Mouse (Mus musculus): Measurements from ENCODE around the gene Ifitm1. TPM values are rescaled to one million over a fixed set of nuclear protein-coding genes. Genes with fewer than 3 reads are reported as not detected.
A peak's percentile ranks its signal among the peaks of the same experiment; 100 is the strongest.
"Not testable (repeated sequence)": the region's sequence is repeated elsewhere in the genome, so short reads cannot be mapped to it uniquely, and the experiment has no call there.

Ifitm1 gene
- polyA plus RNA-seq, 1 experiment from 2014 or later: 163 TPM

- TF ChIP-seq CTCF (IDR thresholded peaks at IDR 0.05; ENCODE audit: low read depth): no peak
- WGBS: 52% methylated on average over 7 of the region's 7 CpGs
These were observed 3.9 kb downstream of the Ifitm1 start for GRCm38 (mm10) chr7:140970931-140971330.

GRCm38 (mm10) chr7:140971479-140972171, 4.6 kb downstream of the Ifitm1 start:
- no peaks in the 10 kb centered on the region for H3K27me3 ChIP-seq (ENCODE audit: insufficient read depth, low read length)
- H3K9me3 ChIP-seq (replicated peaks; ENCODE audit: low read length): no peaks in the 10 kb centered on the region
- H3K4me3 ChIP-seq (replicated peaks; ENCODE audit: low read depth, low read length): no peak overlapping the region
- TF ChIP-seq CTCF (IDR thresholded peaks at IDR 0.05; ENCODE audit: low read depth): no peak
- no peak overlapping the region for H3K9ac ChIP-seq (ENCODE audit: low read depth, low read length)
- peaks cover 14% of the 10 kb centered on the region for H3K4me1 ChIP-seq (replicated peaks; ENCODE audit: insufficient read depth, low read length)
- WGBS: 60% methylated on average over 8 of the region's 8 CpGs
- DNase-seq (ENCODE audit: low spot score): peak; percentile 83
- ATAC-seq (replicated peaks; ENCODE audit: low FRiP score, low read depth): peak; percentile 31
- H3K36me3 ChIP-seq (ENCODE audit: insufficient read depth, low read length): no peaks in the 10 kb centered on the region
- H3K27ac ChIP-seq: peak overlapping the region; percentile 78
- no peak overlapping the region for H3K4me2 ChIP-seq (ENCODE audit: low read length)

More at GRCm38 (mm10) chr7:140970931-140971330, 3.9 kb downstream of the Ifitm1 start:
- Histone ChIP-seq H3K36me3 (ENCODE audit: insufficient read depth, low read length) (no peaks in the 10 kb centered on the region), H3K27ac (peak overlapping the region; percentile 78; the same call in 1 of the 2 replicates), H3K9ac (ENCODE audit: low read depth, low read length) (no peak overlapping the region), H3K4me1 (replicated peaks; ENCODE audit: insufficient read depth, low read length) (peaks cover 14% of the 10 kb centered on the region), H3K27me3 (ENCODE audit: insufficient read depth, low read length) (no peaks in the 10 kb centered on the region), H3K9me3 (replicated peaks; ENCODE audit: low read length) (no peaks in the 10 kb centered on the region), H3K4me3 (replicated peaks; ENCODE audit: low read depth, low read length) (no peak overlapping the region), H3K4me2 (ENCODE audit: low read length) (no peak overlapping the region)
- DNase-seq (ENCODE audit: low spot score) (no peak), ATAC-seq (replicated peaks; ENCODE audit: low FRiP score, low read depth) (no peak)

GRCm38 (mm10) chr7:140973396-140974165, 6.6 kb downstream of the Ifitm1 start:
- Histone ChIP-seq H3K4me3 (replicated peaks; ENCODE audit: low read depth, low read length) (no peak overlapping the region), H3K36me3 (ENCODE audit: insufficient read depth, low read length) (no peaks in the 10 kb centered on the region), H3K9ac (ENCODE audit: low read depth, low read length) (no peak overlapping the region), H3K4me2 (ENCODE audit: low read length) (no peak overlapping the region), H3K9me3 (replicated peaks; ENCODE audit: low read length) (no peaks in the 10 kb centered on the region), H3K27ac (peak overlapping the region; percentile 68), H3K27me3 (ENCODE audit: insufficient read depth, low read length) (no peaks in the 10 kb centered on the region), H3K4me1 (replicated peaks; ENCODE audit: insufficient read depth, low read length) (peaks cover 12% of the 10 kb centered on the region)
- ATAC-seq (replicated peaks; ENCODE audit: low FRiP score, low read depth): no peak
- DNase-seq (ENCODE audit: low spot score): peak; percentile 81
- 35% methylated on average over 14 of the region's 14 CpGs for WGBS
- no peak for TF ChIP-seq CTCF (IDR thresholded peaks at IDR 0.05; ENCODE audit: low read depth)

DNA sequence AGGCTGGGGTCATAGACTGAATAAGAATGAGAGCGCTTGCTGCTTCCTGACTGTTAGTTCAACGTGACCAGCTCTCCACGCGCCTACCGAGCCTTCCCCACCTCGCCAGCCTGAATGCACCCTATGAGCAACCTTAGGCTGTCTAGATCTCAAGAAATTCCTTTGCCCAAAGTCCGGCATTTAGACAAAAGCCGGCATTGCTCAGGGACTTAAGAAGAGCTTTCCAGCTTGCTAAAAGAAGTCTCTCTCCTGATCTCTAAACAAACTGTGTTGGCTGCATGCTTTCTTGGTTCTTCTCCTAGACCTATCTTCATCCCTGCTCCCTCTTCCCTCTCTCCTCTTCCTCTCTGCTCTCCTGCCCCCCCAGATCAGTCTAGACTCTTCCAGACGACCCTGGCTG, 7.9 kb downstream of the Ifitm1 start:
- TF ChIP-seq CTCF (IDR thresholded peaks at IDR 0.05; ENCODE audit: low read depth): no peak
- Histone ChIP-seq H3K4me2 (ENCODE audit: low read length) (no peak overlapping the region), H3K9me3 (replicated peaks; ENCODE audit: low read length) (no peaks in the 10 kb centered on the region), H3K4me1 (replicated peaks; ENCODE audit: insufficient read depth, low read length) (peaks cover 12% of the 10 kb centered on the region), H3K9ac (ENCODE audit: low read depth, low read length) (no peak overlapping the region), H3K27me3 (ENCODE audit: insufficient read depth, low read length) (no peaks in the 10 kb centered on the region), H3K27ac (no peak overlapping the region; the same call in 1 of the 2 replicates), H3K36me3 (ENCODE audit: insufficient read depth, low read length) (no peaks in the 10 kb centered on the region), H3K4me3 (replicated peaks; ENCODE audit: low read depth, low read length) (no peak overlapping the region)
- no peak for DNase-seq (ENCODE audit: low spot score)
- ATAC-seq (replicated peaks; ENCODE audit: low FRiP score, low read depth): no peak
- WGBS: 26% methylated on average over 9 of the region's 9 CpGs

- no peak overlapping the region for H3K4me2 ChIP-seq (ENCODE audit: low read length)
- no peak overlapping the region for H3K9ac ChIP-seq (ENCODE audit: low read depth, low read length)
- no peaks in the 10 kb centered on the region for H3K27me3 ChIP-seq (ENCODE audit: insufficient read depth, low read length)
- peaks cover 12% of the 10 kb centered on the region for H3K4me1 ChIP-seq (replicated peaks; ENCODE audit: insufficient read depth, low read length)
- H3K4me3 ChIP-seq (replicated peaks; ENCODE audit: low read depth, low read length): no peak overlapping the region
- ATAC-seq (replicated peaks; ENCODE audit: low FRiP score, low read depth) (no peak), DNase-seq (ENCODE audit: low spot score) (no peak)
- TF ChIP-seq CTCF (IDR thresholded peaks at IDR 0.05; ENCODE audit: low read depth): no peak
- H3K36me3 ChIP-seq (ENCODE audit: insufficient read depth, low read length): no peaks in the 10 kb centered on the region
- H3K9me3 ChIP-seq (replicated peaks; ENCODE audit: low read length): no peaks in the 10 kb centered on the region
- 42% methylated on average over 3 of the region's 3 CpGs for WGBS
- H3K27ac ChIP-seq: no peak overlapping the region
These were observed 8.4 kb downstream of the Ifitm1 start for GRCm38 (mm10) chr7:140975465-140975864.

DNA sequence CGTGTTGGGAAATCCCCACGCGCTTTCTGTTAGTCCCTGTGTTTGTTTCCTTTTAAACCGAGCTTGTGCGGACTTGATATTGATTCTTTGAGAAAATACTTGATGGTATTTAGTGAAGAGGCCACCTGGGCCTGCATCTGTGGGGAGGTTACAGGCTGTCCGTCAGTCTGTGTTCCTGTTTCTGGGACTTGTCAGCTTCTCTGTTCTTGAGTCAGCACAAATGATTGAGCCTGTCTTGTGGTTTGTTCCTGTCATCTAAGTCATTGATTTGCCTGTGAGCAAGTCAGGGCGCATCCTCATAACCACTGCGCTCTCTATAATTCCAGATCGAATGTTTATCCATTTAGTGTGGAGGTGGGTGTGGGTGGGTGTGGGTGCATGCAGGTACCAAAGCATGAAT, 9.7 kb downstream of the Ifitm1 start:
- not testable (repeated sequence) for H3K36me3 ChIP-seq (ENCODE audit: insufficient read depth, low read length); H3K27ac ChIP-seq; DNase-seq (ENCODE audit: low spot score); H3K9me3 ChIP-seq (replicated peaks; ENCODE audit: low read length); H3K27me3 ChIP-seq (ENCODE audit: insufficient read depth, low read length); H3K4me1 ChIP-seq (replicated peaks; ENCODE audit: insufficient read depth, low read length); H3K4me2 ChIP-seq (ENCODE audit: low read length); ATAC-seq (replicated peaks; ENCODE audit: low FRiP score, low read depth); H3K9ac ChIP-seq (ENCODE audit: low read depth, low read length); H3K4me3 ChIP-seq (replicated peaks; ENCODE audit: low read depth, low read length)
- 93% methylated on average over 9 of the region's 9 CpGs for WGBS

Measured in kidney, postnatal 0 days (tissue).